Mouse (Mus musculus): ENCODE data around the gene Eif4g3.
"Not testable (repeated sequence)": the region's sequence is repeated elsewhere in the genome, so short reads cannot be mapped to it uniquely, and the experiment has no call there.

Gene Eif4g3

DNA sequence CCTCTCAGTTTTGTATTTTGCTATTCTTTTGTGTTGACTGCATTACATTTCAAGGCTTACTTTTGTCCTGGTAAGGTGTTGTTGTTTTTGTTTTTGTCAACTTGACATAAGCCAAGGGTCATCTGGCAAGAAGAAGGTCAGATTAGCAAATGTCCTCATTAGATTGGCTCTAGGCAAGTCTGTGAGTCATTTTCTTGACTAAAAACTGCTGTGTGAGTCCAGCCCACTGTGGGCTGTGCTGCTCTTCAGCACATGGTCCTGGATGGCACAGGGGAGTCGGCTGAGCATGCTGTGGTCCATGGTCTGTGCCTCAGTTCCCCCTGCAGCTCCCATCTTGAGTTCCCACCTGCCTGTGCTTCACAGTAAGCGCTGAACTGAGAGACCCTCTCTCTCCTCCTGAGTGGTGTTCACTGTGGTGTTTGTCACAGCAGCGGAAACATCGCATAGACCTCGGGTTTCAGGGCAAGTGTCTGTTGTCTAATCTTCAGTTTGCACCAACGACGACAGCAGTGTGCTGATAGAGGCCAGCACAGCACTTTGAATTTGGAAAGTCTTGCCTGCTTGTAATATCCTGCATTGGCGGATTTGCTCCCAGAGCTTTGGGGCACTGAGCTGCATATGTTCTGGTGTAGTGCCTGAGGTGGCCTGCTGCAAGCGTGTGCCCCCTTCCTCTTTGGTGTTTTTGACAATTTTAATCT lies 30.7 kb downstream of the Eif4g3 start:
- no peak for DNase-seq (ENCODE audit: low read depth)

DNA sequence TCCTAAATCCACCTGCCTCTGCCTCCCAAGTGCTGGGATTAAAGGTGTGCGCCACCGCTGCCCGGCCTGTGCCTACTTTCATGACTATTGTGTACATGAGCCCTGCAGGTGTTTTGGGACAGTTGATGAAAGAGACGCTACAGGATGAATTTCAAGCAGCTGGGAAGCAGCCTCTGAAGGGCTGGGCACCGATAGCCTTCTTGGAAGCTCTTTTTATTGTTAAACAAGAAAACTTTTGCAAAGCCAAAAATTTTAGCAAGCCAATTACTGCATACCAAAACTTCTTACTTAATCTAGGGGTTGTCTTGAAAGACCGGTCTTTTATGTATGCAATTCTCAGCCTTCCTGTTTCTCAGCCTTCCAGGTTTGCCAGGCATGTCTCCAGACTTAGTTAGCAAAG lies 36.3 kb downstream of the Eif4g3 start:
- no peak for DNase-seq (ENCODE audit: low read depth)

DNA sequence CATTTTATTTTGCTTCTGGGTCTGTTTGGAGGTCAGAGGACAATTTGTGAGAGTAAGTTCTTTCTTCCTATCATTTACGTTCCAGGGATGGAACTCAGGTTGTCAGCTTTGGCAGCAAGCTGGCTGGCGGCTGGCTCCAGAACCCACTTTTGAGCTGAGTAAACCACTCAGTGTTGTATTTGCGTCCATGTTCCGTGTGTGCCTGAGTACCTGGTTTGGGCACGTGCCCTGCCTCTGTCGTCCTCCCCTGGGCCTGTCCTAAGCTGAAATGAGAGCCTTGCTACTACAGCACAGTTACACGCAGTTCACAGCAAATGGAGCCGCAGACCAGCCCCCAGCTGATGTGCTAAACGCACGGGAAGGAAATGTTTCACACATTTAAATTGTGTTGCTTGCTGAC lies 39.0 kb downstream of the Eif4g3 start:
- no peak for DNase-seq (ENCODE audit: low read depth)

DNA sequence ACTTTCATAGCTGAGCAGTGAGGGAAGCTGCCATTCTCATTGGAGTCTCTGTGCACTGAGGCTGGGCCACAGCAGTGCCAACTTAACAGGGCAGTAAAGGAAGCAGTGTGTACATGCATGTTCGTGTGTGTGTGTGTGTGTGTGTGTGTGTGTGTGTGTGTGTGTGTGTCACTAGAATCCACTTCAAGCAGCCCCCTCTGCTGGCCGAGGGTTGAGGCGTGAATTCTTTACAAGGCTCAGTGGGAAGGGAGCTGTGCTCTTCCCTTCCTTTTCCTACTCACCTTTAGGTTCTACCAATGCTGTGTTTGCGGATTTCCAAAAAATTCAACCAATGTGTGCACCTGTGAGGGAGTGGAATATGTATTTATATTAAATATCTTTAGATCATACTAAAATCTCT lies 41.0 kb downstream of the Eif4g3 start:
- no peak for DNase-seq (ENCODE audit: low read depth)

DNA sequence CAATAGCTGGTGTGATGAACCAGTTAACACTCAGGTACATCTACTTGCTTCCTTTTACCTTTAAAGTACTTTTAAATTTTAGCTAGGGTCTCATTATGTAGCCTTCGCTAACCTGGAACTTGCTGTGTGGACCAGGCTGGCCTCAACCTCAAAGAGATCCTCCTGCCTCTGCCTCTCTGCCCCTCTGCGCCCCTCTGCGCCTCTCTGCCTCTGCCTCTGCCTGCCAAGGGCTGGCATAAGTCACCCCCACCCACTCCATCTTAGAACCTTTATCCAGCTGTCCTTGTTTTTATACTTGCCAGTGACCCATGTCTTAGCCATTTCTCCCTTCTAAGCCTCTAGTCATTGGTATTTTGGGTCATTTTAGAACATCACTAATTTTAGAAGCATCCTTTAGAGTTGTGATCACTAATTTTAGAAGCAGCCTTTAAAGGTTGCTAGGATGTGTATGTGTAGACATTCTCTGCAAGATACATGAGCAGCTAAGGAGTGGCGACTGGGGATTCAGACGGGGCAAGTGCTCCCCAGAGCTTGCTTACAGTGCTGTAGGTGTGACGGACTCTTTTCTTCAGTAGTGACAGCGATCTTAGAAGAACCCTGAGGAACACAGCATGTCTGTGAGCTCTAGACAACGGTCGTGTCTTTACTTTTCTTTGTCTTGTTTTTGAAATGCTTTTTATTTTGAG lies 42.8 kb downstream of the Eif4g3 start:
- no peak for DNase-seq (ENCODE audit: low read depth)

DNA sequence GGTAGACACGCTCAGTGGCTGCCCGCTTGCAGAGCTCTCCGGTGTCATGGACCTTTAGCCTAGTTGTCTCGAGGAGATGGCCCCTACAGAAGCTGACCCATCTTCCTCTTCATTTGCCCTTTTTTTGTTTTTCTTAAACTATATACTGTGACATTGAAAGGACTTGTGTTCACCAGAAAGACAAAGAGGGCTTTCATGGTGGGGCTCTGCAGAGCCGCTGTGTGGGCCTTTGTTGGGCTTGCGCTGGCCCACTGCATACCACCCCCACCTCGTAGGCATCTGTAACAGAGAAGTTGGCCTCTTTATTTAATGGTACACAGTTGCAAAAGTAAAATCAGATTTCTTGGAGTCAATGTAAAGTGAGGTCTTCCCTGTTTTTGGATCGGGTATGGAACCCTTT lies 44.3 kb downstream of the Eif4g3 start:
- no peak for DNase-seq (ENCODE audit: low read depth)

DNA sequence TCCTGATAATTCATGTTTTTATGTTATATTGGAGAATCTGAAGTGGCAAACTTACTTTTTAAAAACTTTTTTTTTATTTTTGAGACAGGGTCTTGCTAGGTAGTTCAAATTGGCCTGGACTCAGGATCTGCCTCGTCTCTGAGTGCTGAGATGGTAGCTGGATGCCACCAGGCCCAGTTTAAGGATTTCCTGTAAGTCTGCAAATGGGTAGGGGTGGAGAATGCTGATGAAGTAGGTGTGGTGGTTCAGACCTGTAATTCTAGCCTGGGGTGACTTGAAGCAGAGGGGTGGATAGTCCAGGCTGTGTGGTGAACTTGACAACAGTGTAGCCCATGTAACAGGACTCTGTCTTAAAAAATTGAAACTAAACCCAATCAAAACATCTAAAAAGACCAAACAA lies 45.1 kb downstream of the Eif4g3 start:
- DNase-seq (ENCODE audit: low read depth): no peak

DNA sequence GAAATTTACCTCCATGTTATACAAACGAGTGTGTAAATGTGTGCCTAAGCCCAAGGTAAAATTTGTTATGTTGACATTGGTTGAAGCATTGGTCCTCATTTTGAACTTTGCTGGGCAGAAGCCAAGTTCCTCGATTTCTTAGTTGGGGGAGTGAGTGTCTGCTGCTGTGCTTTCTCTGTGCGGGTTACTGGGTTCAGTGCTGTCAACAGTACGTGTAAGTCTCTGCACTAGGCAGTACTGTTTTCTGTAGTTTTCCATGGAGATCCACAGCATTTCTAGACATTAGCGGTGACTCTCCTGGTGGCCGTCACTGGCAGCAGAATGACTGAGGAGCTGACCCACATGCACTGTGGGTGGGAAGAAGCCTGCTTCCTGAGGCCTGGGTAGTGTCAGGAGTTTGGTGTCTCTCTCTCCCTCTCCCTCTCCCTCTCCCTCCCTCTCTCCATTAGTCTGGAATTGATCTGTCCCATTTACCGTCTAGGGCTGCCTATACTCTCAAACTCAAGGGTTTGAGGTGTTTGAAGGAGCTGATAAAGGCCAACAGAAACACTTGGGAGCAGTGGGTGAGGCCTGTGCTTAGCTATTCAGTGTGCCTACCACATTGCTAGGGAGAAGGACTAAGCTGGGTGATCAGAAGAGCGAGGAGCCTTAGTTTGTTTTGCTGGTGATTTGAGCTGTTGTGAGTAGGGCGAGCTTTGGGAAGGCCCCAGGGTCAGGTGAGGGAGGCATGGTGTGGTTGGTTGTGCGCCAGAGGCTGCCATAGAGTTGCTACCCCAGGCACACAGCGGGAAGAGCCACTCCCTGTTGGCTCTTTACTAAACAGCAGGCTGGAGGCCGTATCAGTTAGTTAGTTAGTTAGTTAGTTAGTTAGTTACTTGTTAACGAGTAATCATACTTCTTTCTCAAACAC lies 45.8 kb downstream of the Eif4g3 start:
- DNase-seq (ENCODE audit: low read depth): no peak

DNA sequence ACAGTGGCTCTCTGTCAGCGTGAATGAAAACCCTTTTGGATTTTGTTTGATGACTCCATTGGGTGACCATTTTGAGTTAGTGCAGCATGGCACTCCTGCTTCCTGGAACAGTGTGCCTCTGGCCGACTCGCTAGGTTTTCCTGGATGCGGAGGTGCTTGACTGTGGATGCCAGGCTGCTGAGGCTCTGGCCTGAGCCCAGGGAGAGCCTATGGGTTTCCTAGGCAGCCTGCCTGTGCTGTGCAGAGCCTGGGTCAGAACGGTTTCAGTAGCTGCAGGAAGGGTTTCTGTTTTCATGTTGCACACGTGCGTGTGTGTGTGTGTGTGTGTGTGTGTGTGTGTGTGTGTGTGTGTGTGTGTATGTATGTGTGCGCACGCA lies 46.4 kb downstream of the Eif4g3 start:
- no peak for DNase-seq (ENCODE audit: low read depth)

DNA sequence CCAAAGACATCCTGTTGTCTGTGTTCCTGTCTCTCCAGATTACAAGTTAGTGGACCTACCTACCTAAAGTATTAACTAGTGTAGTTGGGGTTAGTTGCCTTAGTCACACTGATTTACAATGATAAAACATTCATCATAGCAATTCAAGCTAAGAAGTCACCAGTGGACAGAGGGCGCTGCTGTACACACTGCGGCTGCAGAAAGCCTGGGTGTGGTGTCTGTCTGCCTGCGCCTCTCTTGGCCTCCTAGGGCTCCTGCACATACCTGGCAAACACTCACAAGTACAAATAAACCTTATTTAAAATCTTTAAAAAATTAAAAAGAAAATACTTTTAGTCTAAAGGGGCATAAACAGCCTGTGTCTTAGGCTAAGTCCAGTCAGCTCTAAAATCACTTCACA lies 47.8 kb downstream of the Eif4g3 start:
- DNase-seq (ENCODE audit: low read depth): no peak

DNA sequence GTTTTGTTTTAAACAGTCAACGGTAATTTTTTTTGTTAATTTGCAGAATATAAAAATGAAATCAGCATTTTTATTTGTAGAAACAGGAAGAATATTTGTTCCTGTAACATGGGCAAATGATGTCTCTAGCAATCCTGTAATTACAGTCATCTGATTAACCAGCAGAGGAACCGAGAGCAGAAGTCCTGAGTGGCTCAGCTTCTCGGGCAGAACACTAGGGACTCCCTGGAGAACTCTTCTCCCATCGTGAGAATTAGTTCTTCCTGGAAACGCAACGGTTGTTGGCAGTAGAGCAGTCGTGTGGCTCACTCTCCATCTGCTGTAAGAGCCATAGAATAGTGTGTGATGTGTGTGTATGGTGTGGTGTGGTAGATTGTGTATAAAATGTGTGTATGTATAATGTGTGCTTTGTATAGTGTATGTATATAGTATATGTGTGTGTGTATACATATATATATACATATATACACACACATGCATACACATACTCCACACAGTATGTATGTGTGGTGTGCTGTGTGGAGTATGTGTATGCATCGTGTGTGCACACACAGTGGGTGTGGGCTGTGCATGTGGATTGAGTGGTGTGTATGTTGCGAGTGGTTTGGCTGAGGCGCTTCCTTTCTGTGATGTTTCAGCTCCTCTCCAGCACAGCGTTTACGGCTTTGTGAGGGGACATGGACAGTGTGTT lies 48.9 kb downstream of the Eif4g3 start:
- no peak for DNase-seq (ENCODE audit: low read depth)

DNA sequence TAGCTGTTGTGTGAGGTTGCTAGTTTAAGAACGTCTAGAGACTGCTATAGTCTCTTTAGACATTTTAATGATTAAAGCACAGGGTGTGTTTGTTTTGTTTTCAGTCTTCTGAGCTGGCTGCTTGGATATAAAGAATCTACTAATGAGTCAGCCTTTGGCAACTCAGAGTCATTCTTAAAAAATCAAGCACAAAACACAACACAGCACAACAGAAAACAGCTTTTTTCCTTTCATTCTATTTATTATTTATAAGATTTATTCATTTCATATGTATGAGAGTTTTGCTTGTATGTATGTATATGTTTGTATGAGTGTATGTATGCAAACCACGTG lies 49.4 kb downstream of the Eif4g3 start:
- no peak for DNase-seq (ENCODE audit: low read depth)

DNA sequence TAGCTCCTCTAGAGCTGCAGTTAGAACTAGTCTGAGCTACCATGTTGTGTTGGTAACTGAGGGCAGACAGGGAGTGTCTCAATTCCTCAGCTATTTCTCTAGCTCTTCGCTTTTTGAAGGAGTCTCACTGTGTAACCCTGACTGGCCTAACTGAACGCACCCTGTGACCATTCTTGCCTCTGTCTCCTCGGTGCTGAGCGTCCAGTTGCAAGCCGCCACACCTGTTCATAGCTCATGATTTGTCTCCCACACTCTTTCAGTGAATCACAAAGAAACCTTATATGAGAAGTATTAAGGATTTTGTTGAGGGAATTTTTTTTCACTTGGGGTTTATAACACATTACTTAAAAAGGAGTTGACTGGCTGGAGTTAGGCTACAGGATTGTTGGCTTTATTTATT lies 49.8 kb downstream of the Eif4g3 start:
- DNase-seq (ENCODE audit: low read depth): no peak

DNA sequence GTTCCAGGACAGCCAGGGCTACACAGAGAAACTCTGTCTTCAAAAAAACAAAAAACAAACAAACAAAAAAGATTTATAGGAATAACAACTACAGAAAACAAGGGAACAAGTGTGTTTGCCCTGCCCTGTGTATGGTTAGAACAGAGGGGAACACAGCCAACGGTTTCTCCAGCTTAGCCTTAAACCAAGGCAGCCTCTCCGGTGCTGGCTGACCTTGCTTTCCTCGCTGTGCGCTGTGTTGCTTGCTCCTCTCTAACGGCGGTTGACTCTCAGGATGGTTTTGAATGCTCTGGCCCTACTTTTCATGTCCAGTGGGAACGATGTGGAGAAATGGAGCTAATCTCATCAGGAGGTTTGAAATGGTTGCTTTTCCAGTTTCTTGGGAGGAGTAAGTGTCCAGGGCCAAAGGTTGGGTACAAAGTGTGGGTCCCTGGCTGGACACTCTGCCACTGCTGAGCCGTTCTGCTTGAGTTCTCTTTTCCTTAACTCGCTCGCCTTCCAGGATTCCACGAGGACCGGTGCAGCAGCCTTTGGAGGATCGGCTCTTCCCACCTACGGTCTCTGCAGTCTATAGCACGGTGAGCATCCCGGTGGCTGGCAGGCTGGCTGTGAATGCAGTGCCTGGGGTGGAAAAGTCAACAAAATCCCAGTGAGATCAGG lies 52.1 kb downstream of the Eif4g3 start:
- DNase-seq (ENCODE audit: low read depth): no peak

DNA sequence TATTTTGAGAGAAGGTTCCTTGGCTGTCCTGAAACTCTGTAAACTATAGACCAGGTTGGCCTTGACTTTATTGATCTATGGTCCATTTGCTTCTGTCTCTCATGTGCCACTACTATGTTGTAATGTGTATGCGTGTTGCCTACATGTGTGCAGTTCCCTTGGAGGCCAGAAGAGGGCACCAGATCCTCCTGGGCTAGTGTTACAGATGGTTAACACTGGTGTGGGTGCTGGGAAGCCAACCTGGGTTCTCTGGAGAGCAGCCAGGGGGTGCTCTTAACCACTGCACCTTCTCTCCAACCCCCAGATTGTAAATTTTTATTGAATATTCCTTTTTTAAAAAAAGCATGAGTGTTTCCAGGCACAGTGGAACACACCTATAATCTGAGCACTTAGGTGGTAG lies 53.0 kb downstream of the Eif4g3 start:
- no peak for DNase-seq (ENCODE audit: low read depth)

DNA sequence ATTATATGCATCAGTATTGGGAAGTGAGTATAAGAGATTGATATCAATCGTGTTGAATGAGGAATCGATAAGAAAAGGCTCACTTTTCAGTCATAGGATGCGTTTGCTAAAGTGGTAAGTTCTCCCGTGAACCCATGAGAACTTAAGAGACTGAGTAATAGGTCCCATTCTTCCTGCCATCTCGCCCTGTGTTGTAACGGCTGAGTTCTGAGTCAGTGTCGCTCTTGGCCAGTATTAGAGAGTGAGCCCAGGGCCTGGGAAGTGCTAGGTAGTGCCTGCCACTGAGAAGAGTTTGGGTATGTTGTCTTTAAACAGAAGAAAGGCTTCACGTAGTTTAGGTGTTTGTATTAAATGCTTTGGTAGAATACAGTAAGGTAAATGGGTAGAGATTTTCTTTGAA lies 53.5 kb downstream of the Eif4g3 start:
- DNase-seq (ENCODE audit: low read depth): no peak

DNA sequence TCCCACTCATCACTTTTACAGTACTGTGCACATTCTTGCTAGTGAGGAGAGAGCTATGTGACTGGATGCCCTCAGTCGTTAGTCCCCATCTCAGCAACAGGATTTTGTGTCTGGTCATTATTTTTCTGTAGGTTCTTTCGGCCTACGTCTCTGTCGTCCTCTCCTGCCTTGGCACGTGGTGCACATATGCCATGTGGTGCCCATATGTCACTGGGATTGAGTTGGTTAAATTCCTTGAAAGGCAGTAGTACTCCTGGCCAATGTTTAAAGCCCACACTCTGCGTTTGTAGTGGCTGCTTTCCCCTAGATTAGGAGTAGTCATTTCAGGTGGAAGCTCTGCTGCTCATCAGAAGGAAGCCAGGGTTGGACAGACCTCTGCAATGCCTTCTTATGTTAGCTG lies 56.7 kb downstream of the Eif4g3 start:
- DNase-seq (ENCODE audit: low read depth): no peak

DNA sequence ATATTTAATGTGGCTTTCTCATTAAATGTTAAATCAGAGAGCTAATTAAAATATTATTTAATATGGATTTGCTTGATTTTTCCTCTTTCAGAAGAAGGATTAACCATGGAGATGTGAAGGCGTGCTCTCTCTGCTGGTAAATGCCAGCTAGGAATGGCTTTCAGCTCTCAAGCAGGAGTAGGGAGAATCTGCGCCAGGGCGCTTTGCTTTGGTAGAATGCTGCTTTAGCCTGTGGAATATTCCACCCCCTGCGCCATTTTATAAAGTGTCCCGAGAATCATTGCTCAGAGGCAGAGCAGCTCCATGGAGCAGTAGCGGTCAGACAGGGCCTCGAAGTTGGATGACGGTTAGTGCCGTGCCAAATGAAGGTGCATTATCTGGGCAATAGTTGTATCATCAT lies 58.7 kb downstream of the Eif4g3 start:
- no peak for DNase-seq (ENCODE audit: low read depth)

DNA sequence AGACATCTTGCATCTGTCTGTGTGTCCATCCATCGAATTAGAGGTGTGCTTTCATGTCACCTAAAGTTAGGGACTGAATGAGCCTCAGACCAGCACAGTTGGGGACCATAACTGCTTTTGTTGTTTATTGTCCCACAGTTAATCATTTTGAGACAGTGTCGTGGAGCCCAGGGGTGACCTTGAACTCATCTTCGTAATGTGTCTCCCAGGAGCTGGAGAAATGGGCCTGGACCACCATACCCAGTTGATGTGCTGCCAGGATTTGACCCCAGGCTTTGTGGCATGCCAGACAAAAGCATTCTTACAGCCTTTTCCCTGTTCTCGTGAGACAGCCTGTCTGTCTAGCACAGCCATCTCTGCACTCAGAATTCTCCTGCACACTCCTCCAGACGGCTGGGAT lies 63.8 kb downstream of the Eif4g3 start:
- DNase-seq (ENCODE audit: low read depth): no peak

DNA sequence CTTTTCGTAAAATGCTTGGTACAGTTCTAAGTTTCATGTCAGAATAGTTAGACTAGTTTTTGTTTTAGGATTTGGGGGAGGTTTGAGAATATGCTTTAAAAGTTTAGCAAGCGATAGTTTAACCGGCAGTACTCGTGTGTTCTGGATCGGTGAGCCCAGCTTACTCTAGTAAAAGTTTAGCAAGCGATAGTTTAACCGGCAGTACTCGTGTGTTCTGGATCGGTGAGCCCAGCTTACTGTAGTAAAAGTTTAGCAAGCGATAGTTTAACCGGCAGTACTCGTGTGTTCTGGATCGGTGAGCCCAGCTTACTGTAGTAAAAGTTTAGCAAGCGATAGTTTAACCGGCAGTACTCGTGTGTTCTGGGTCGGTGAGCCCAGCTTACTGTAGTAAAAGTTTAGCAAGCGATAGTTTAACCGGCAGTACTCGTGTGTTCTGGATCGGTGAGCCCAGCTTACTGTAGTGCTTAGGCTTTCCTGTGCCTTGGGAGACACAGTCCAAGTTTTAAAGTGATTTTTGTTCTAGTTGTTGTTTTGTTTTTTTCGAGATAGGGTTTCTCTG lies 64.5 kb downstream of the Eif4g3 start:
- DNase-seq (ENCODE audit: low read depth): not testable (repeated sequence)

DNA sequence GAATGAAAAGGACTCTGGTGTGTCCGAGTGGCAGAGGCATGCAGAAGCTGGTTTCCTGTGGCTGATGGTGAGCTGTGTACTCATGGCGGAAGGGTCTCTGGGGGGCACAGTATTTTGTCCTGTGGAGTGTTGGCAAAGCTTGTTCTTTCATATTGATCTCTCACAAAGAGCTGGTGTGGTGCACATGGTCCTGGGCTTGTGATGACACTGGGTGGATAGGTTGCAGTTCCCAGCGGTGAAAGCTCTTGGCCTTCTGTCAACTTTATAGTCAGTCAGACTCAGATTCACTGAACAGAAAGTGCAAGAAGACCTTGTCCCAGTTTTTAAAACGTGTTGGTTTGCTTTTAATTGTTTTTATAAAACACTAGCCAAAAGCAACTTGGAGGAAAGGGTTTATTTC lies 68.3 kb downstream of the Eif4g3 start:
- no peak for DNase-seq (ENCODE audit: low read depth)

Measured in c-Kit-positive CD71-positive TER-119-negative erythroid progenitor cells, embryonic 14.5 days (primary cell).